Mouse (Mus musculus) forebrain, embryonic 13.5 days (tissue): Measurements from ENCODE around the gene Il11ra1. TPM values are rescaled to one million over a fixed set of nuclear protein-coding genes. Genes with fewer than 3 reads are reported as not detected.

Source experiments
- ATAC-seq: fragments of 200-750 bp; cut with Nextera tagmentation; 2 replicates; pipeline ENCODE4 v1.8.0; 2017
- H3K27ac ChIP-seq: fragments of 300-500 bp; sonication (generic); 2 replicates; pipeline ENCODE4 v1.5.1; 2015; ENCODE audit warnings: inconsistent platforms, mild to moderate bottlenecking, moderate library complexity
- H3K27me3 ChIP-seq: fragments of 300-500 bp; sonication (generic); 2 replicates; pipeline ENCODE4 v1.6.1; 2015; ENCODE audit warnings: mild to moderate bottlenecking, inconsistent platforms
- H3K36me3 ChIP-seq: fragments of 300-500 bp; sonication (generic); 2 replicates; pipeline ENCODE4 v1.6.1; 2015; ENCODE audit warnings: mild to moderate bottlenecking, inconsistent platforms; ENCODE audit not compliant: poor library complexity, severe bottlenecking
- H3K4me1 ChIP-seq: fragments of 300-500 bp; sonication (generic); 2 replicates; pipeline ENCODE4 v1.6.1; 2015; ENCODE audit warnings: inconsistent platforms
- H3K4me2 ChIP-seq: fragments of 300-500 bp; sonication (generic); 2 replicates; pipeline ENCODE4 v1.6.1; 2015; ENCODE audit warnings: inconsistent platforms, mild to moderate bottlenecking, moderate library complexity
- H3K4me3 ChIP-seq: fragments of 300-500 bp; sonication (generic); 2 replicates; pipeline ENCODE4 v1.5.1; 2015; ENCODE audit warnings: mild to moderate bottlenecking, inconsistent platforms
- H3K9ac ChIP-seq: fragments of 300-500 bp; sonication (generic); 2 replicates; pipeline ENCODE4 v1.6.1; 2015; ENCODE audit warnings: mild to moderate bottlenecking, inconsistent platforms
- H3K9me3 ChIP-seq: fragments of 300-500 bp; sonication (generic); replicated peaks from 2 replicates; pipeline ENCODE4 v1.6.1; 2016; ENCODE audit warnings: inconsistent platforms
- WGBS: fragments of 180-500 bp; shearing (Covaris S2); methylation state at CpG from one replicate; pipeline ENCODE4 v1.1.7; 2015; 5-methylcytosine and 5-hydroxymethylcytosine counted together
- polyA plus RNA-seq: library from polyadenylated mRNA; unstranded; fragments of >200 nt; fragmentation: Nextera tagmentation; extraction: Ambion mirVana; gene quantifications from 2 replicates; pipeline ENCODE4 v1.2.1, GENCODE M21; 2015

Gene Il11ra1
- polyA plus RNA-seq, 1 experiment from 2014 or later = 28.1 TPM

DNA sequence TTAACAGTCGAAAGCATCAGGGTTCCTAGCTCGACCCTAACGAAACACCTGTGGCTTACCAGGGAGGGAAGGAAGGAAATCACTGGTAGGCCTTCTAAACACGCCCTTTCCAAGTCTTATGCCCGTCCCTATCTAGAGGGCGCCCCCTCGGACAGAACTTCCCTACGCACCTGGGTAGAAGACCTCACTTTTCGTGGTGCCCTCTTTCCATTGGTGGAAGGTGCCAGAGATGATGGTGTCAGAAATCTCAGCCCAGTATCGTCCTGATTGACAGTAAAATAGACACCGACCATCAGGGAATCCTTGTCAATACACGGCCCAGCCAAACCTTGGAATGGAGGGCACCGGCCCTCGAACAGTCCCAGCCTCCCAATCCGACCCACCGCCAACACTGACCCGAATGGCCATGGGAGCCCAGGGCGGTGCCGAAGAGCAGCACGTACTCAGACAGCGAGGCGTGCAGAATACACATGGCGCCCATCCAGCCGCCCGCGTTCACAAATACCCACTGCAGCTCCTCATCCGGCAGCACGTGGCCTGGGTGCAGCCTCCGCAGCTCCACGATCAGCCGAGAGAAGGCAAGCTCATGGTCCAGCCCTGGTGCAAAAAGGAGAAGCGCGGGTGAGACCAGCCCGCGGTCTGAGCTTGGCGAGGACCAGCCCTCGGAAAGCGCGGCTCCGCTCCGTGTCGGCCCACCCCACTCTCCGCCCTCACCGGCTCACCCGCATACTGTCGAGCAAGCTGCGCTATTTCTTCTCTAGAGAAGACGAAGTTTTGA, 40.8 kb downstream of the Il11ra1 start:
- Histone ChIP-seq H3K4me2 (peak overlapping the region; percentile 82), H3K9ac (peak overlapping the region; percentile 81), H3K4me1 (peaks cover 17% of the 10 kb centered on the region), H3K27ac (peak overlapping the region; percentile 78), H3K27me3 (no peaks in the 10 kb centered on the region), H3K9me3 (0 out of 2 replicates have a peak, but pooled peaks cover 2% of the 10 kb centered on the region), H3K4me3 (peak overlapping the region; percentile 74), H3K36me3 (peaks cover 13% of the 10 kb centered on the region)
- 1% methylated on average over 48 of the region's 48 CpGs for WGBS
- ATAC-seq = peak; percentile 83

DNA sequence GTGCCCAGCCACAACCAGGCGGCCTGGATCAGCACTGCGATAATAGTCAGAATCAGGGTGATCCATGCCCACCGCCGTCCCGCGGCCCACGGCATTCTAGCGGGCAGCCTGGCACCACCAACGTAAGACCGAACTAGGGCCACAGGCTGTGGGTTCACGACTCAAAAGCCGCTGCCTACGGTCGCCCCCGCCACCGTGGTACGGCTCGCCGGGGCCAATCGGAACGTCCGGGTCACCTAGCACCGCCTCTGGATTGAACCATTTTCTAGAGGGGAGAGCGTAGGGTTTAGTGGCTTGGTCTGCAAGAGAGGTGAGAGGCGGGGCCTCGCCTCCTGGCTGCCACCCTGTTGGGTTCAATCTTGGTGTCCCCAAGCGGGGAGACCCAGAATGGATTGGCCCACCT, 41.4 kb downstream of the Il11ra1 start:
- Histone ChIP-seq H3K4me1 (peaks cover 17% of the 10 kb centered on the region), H3K27ac (peak overlapping the region; percentile 78), H3K4me3 (peak overlapping the region; percentile 74), H3K4me2 (peak overlapping the region; percentile 82), H3K9me3 (peaks cover 3% of the 10 kb centered on the region), H3K9ac (peak overlapping the region; percentile 81), H3K36me3 (peaks cover 13% of the 10 kb centered on the region), H3K27me3 (no peaks in the 10 kb centered on the region)
- peak; percentile 97 for ATAC-seq
- WGBS = under 1% methylated on average over 27 of the region's 27 CpGs

DNA sequence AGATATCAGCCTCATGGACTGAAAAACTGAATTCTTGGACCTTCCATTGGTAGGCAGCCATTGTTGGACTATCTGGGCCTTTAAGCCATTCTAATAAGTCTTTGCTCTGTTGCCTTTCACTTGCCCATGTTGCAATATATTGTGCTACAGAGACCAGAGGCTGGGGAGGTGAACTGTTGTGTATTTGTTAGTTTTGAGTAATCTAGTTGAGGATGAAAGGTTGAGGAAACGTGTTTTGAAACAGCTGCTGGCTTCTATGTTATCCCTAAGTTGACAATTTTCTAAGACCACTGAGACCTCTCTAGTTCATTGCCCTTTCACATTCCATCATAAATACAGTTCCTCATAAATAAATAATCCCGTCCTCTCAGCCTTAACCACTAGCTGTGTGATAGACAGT, 44.3 kb downstream of the Il11ra1 start:
- peaks cover 3% of the 10 kb centered on the region for H3K36me3 ChIP-seq
- H3K4me3 ChIP-seq = no peak overlapping the region
- no peak overlapping the region for H3K4me2 ChIP-seq
- no peak for ATAC-seq
- peaks cover 17% of the 10 kb centered on the region for H3K4me1 ChIP-seq
- no peak overlapping the region for H3K9ac ChIP-seq
- peaks cover 13% of the 10 kb centered on the region for H3K9me3 ChIP-seq
- WGBS = 71% methylated on average over 2 of the region's 2 CpGs
- H3K27me3 ChIP-seq = no peaks in the 10 kb centered on the region
- no peak overlapping the region for H3K27ac ChIP-seq

DNA sequence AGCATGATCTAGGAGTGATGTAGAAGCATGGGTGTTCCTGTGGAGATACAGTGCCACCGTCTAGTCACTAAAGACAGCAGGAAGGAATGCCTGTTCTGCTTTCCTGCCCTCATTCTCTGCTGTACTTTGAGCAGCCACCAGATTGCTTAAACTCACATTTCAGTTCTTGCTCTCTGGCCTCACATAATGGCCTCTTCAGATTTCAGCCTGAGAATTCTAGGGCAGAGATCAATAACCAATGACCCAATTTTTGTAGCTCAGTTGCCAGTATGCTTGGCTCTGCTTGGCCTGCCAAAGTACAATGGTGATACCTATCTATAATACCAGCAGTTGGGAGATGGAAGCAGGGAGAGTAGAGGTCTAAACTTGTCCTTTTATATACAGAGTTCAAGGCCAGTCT, 45.2 kb downstream of the Il11ra1 start:
- Histone ChIP-seq H3K9me3 (peaks cover 13% of the 10 kb centered on the region), H3K27ac (no peak overlapping the region), H3K9ac (no peak overlapping the region), H3K4me1 (peaks cover 9% of the 10 kb centered on the region), H3K36me3 (no peaks in the 10 kb centered on the region), H3K27me3 (no peaks in the 10 kb centered on the region), H3K4me3 (no peak overlapping the region), H3K4me2 (no peak overlapping the region)
- no peak for ATAC-seq
- WGBS = 95% methylated on average over 1 of the region's 1 CpGs

DNA sequence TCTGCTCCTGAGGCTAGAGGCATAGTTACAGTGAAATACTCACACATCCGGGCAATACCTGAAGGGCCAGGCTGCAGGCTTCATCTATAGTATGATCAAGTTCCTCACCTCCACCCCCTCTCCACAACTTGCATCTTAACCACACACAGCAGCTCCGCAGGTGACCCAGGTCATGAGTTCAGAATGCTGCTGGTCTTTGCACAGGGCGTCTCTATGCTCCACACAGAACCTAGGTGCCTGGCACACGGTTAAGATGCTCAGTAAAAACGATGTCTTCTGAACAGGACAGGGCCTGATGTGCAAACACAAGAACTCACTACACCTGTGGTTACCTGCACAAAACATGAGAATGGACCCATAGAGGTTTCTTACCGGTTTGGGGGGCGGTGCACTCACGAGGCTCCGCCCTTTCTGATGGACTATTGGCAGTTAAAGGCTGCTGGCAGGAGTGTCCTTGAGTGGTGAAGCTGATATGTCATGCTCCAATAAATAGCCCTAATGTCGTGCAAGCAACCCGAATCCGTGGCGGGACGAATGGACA, 55.1 kb downstream of the Il11ra1 start, which contains the start of gene Galt:
Gene Galt (plus strand): TSS at position 432 of the 541 bp plus-strand sequence.
- Histone ChIP-seq H3K27me3 (no peaks in the 10 kb centered on the region), H3K9ac (peak within 1 kb of the TSS; percentile 75), H3K9me3 (no peaks in the 10 kb centered on the region), H3K27ac (peak within 1 kb of the TSS; percentile 70), H3K36me3 (no peaks in the 10 kb centered on the region), H3K4me2 (peak within 1 kb of the TSS; percentile 93), H3K4me1 (peaks cover 13% of the 10 kb centered on the region), H3K4me3 (peak within 1 kb of the TSS; percentile 66)
- peak; percentile 52 for ATAC-seq
- 12% methylated on average over 14 of the region's 14 CpGs for WGBS

DNA sequence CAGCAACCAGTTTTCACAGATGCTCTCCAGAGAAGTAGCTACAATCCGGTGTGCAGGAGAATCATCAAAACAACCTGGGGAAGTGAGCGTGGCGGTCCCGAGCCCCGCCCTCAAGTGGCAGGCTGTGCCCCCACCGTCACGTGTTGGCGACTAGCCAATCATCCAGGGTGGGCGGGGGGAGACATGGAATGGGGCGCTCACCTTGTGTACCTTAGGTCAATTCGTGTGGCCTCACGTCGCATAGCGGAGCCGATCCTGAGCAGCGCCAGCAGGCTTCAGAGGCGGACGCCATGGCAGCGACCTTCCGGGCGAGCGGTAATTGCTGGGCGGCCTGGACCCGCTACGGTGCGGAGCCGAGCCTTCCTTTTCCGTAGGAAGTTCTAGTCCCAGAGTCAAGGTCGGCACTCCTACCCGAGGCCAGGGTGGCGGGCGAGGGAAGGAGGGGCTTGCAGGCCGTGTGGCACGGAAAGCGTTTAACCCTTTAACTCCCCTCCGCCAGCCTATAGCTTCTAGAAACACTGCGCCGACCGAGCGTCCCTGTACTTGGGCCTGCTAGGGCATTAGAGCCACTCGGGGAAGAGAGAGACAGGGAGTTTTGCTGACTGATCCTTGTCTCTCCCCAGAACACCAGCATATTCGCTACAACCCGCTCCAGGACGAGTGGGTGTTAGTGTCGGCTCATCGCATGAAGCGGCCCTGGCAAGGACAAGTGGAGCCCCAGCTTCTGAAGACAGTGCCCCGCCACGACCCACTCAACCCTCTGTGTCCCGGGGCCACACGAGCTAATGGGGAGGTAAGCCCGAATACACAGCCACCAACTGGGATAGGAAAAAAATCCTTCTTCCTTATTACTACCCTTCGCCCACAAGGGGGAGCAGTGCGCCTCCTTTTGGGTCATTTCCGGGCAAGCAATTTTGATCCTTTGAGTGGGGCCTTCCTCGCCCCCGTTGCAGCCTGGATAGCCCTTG, 55.8 kb downstream of the Il11ra1 start, which contains the start of gene Sigmar1:
Gene Sigmar1 (minus strand): TSS at position 820 of the 968 bp plus-strand sequence.
- peak within 1 kb of the TSS; percentile 75 for H3K9ac ChIP-seq
- peak within 1 kb of the TSS; percentile 66 for H3K4me3 ChIP-seq
- peak; percentile 73 for ATAC-seq
- peak within 1 kb of the TSS; percentile 93 for H3K4me2 ChIP-seq
- H3K4me1 ChIP-seq = peaks cover 20% of the 10 kb centered on the region
- peak within 1 kb of the TSS; percentile 70 for H3K27ac ChIP-seq
- no peaks in the 10 kb centered on the region for H3K36me3 ChIP-seq
- WGBS = under 1% methylated on average over 57 of the region's 57 CpGs
- no peaks in the 10 kb centered on the region for H3K27me3 ChIP-seq
- no peaks in the 10 kb centered on the region for H3K9me3 ChIP-seq

DNA sequence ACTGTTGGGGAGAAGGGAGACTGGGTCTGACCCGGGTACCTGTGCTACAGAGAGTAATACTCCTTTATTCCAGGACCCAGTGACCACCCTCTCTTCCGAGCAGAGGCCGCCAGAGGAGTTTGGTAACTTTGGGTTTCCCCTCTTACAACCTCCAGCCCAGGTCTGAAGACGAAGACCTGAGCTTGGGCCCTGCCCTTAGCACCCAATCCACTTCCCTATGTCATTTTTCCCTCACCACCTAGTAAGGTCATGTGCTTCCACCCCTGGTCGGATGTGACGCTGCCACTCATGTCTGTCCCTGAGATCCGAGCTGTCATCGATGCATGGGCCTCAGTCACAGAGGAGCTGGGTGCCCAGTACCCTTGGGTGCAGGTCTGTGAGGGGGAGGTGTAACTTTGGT, 56.7 kb downstream of the Il11ra1 start:
- WGBS = 76% methylated on average over 8 of the region's 8 CpGs
- H3K9me3 ChIP-seq = no peaks in the 10 kb centered on the region
- ATAC-seq = peak; percentile 7
- no peaks in the 10 kb centered on the region for H3K27me3 ChIP-seq
- peaks cover 29% of the 10 kb centered on the region for H3K4me1 ChIP-seq
- peak overlapping the region; percentile 66; the same call in 1 of the 2 replicates for H3K4me3 ChIP-seq
- H3K9ac ChIP-seq = no peak overlapping the region
- H3K27ac ChIP-seq = no peak overlapping the region
- no peaks in the 10 kb centered on the region for H3K36me3 ChIP-seq
- H3K4me2 ChIP-seq = peak overlapping the region; percentile 93

DNA sequence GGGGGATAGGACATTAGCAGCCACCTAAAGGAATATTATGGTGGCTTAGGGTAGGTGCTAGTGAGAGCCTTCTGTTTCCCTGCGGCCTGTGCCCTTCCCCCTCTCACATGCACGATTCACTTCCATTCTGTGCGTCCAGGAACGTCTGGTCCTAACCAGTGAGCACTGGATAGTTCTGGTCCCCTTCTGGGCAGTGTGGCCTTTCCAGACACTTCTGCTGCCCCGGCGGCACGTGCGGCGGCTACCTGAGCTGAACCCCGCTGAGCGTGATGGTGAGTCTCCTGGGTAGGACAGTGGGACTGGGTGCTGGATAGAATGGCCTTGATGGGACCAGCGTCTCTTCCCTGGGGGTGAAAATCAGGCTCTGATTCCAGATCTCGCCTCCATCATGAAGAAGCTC, 57.5 kb downstream of the Il11ra1 start:
- Histone ChIP-seq H3K27me3 (no peaks in the 10 kb centered on the region), H3K4me1 (peaks cover 37% of the 10 kb centered on the region), H3K4me2 (no peak overlapping the region), H3K9ac (no peak overlapping the region), H3K27ac (no peak overlapping the region), H3K4me3 (no peak overlapping the region), H3K36me3 (no peaks in the 10 kb centered on the region), H3K9me3 (no peaks in the 10 kb centered on the region)
- 92% methylated on average over 13 of the region's 13 CpGs for WGBS
- no peak for ATAC-seq

DNA sequence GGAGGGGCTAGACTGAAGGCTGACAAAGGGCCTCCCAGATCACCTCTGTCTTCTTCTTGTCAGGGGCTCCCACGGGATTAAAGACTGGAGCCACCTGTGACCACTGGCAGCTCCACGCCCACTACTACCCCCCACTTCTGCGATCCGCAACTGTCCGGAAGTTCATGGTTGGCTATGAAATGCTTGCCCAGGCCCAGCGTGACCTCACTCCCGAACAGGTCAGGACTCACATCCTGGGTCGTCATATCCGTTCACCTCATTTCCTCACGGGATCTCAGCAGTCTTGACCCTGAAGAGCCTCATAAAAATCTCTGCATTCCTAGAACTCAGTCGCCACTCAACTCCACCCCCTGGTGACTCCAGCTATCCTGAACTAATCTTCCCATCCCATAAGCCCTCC, 58.2 kb downstream of the Il11ra1 start:
- no peak overlapping the region for H3K4me2 ChIP-seq
- no peak overlapping the region for H3K4me3 ChIP-seq
- WGBS = 87% methylated on average over 11 of the region's 11 CpGs
- no peaks in the 10 kb centered on the region for H3K36me3 ChIP-seq
- H3K27ac ChIP-seq = no peak overlapping the region
- H3K9me3 ChIP-seq = no peaks in the 10 kb centered on the region
- no peak for ATAC-seq
- H3K9ac ChIP-seq = no peak overlapping the region
- H3K27me3 ChIP-seq = no peaks in the 10 kb centered on the region
- peaks cover 44% of the 10 kb centered on the region for H3K4me1 ChIP-seq

DNA sequence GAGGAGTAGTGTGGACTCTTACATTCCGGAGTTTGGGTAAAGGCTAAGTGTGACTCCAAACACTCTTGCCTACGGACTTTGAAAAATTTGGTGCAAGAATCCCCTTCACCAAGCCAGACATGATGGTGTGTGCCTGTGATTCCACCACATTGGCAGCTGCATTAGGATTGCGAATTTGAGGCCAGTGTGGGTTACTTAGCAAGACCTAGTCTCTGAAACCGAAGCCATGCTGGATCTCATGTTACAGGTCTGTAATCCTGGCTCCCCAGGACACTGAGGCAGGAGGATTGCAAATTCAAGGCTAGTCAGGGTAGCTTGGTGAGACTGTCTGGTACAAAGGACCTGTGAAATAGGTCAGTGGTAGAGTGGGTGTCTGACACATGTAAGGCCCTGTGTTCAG, 58.9 kb downstream of the Il11ra1 start:
- H3K4me3 ChIP-seq = no peak overlapping the region
- H3K27me3 ChIP-seq = no peaks in the 10 kb centered on the region
- no peak for ATAC-seq
- WGBS = 90% methylated on average over 4 of the region's 4 CpGs
- H3K36me3 ChIP-seq = no peaks in the 10 kb centered on the region
- no peak overlapping the region for H3K4me2 ChIP-seq
- no peak overlapping the region for H3K27ac ChIP-seq
- H3K4me1 ChIP-seq = peaks cover 44% of the 10 kb centered on the region
- no peak overlapping the region for H3K9ac ChIP-seq
- H3K9me3 ChIP-seq = no peaks in the 10 kb centered on the region

DNA sequence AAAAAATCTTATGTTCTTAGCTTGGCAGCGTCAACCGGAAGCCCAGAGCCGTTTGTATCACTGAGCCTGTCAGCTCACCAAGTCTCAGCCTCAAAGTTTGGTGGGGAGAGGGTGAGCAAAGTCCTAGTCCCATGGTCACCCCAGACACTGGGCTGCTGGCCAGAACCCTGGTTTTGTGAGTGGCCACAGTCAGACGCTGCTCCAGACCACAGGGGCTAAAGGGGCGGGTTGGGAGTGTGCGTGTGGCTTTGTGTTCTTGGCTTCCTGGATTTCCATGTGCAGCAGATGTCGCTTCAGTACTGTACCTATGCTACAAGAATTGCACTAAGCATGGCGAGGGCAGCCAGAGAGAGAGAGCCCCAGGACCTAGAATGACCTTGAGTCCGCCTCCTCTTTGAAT, 59.4 kb downstream of the Il11ra1 start:
- no peak for ATAC-seq

More for the DNA sequence above, 59.4 kb downstream of the Il11ra1 start:
- no peaks in the 10 kb centered on the region for H3K36me3 ChIP-seq
- WGBS = 88% methylated on average over 9 of the region's 9 CpGs
- no peak overlapping the region for H3K4me2 ChIP-seq
- H3K9me3 ChIP-seq = no peaks in the 10 kb centered on the region
- H3K9ac ChIP-seq = no peak overlapping the region
- H3K4me3 ChIP-seq = no peak overlapping the region
- peaks cover 44% of the 10 kb centered on the region for H3K4me1 ChIP-seq
- H3K27me3 ChIP-seq = no peaks in the 10 kb centered on the region
- no peak overlapping the region for H3K27ac ChIP-seq
